ENCODE assay signal across 9 mouse cellular contexts in the genomic region with DNA sequence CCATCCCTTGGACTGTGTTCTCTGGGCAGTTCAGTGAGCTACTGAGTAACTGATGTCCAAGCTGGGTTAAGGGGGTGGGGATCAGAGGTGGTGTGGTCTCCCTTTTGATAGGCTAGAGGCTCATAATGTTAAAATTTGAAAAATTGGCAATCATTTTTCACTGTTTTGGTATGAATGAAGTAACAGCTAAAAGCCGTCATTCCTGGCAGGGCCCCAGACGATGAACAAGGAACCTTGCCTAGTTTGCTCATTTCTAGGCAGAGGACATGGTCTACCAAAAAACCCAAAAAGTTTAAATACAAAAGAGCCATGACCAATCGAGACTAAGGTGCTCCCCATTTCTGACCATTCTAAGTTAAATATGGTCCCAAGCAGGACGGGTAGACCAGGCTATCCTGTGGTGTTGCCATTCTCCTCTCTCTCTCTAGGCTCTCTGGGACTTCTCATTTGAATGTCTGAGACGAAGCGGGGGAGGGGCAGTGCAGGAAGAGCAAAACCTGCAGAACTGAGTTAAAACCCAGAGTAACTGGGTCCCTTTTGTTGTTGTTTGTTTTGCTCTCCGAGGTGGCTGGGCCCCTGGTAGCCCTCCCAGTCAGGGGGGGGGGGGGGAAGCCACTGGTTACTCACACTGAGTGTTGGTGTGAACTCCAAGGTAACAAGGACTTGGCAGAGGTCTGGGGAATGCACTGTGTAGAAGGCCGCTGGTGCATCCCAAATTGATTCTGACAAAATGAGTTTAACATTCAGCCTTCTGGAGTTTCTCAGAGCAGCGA.
A peak's percentile ranks its signal among the peaks of the same experiment; 100 is the strongest.
DNase-seq lines count a peak whose midpoint lies in the region; ATAC-seq and TF ChIP-seq lines count a peak whose summit lies in the region.
"Had no signal": no experiment of that assay in that cellular context is flagged by ENCODE, and none has a peak within 500 bp of the region (broad histone marks: within the 10 kb centered on the region; RNA-seq: fewer than 3 reads in every experiment).

No protein-coding gene starts in this region.

- H3K36me3 ChIP-seq in kidney, postnatal 0 days (ENCODE audit: insufficient read depth, low read length): 0 out of 2 replicates have a peak, but pooled peaks cover 4% of the 10 kb centered on the region
- no peaks in the 10 kb centered on the region for H3K36me3 ChIP-seq in midbrain, embryonic 13.5 days

- peak; percentile 55 for DNase-seq in adrenal gland, adult 2 months
- DNase-seq in adrenal gland, postnatal 4 days (ENCODE audit: low spot score in 2 of 2): no peak
- no peak for DNase-seq in kidney, postnatal 0 days (ENCODE audit: low spot score)
- no peak for DNase-seq in kidney, postnatal 36 days
- peak; percentile 44 to 56 for DNase-seq in adrenal gland, postnatal 36 days

- 0 out of 2 replicates have a peak, but pooled peaks have one; percentile 27 for ATAC-seq in kidney, postnatal 0 days (replicated peaks; ENCODE audit: low FRiP score, low read depth)
- peak; percentile 40; the same call in 1 of the 2 replicates for ATAC-seq in midbrain, embryonic 13.5 days
- ATAC-seq in erythroid progenitor cell, adult 5-6 weeks (replicated peaks; ENCODE audit: low FRiP score, poor library complexity, severe bottlenecking): no peak
- ATAC-seq in CD4-positive, CD25-positive, alpha-beta regulatory T cell, adult 4 months: no peak

- H3K4me1 ChIP-seq in kidney, postnatal 0 days (replicated peaks; ENCODE audit: insufficient read depth, low read length): peaks cover 10% of the 10 kb centered on the region; the same call in 1 of the 2 replicates
- H3K4me1 ChIP-seq in midbrain, embryonic 13.5 days (replicated peaks): peaks cover 20% of the 10 kb centered on the region

- H3K9ac ChIP-seq in kidney, postnatal 0 days (ENCODE audit: low read depth, low read length): no peak overlapping the region
- no peak overlapping the region for H3K9ac ChIP-seq in midbrain, embryonic 13.5 days (replicated peaks)

- WGBS in kidney, postnatal 0 days: 61% methylated on average over 9 of the region's 9 CpGs
- 43% methylated on average over 9 of the region's 9 CpGs for WGBS in midbrain, embryonic 13.5 days

- no peak overlapping the region for H3K4me3 ChIP-seq in kidney, postnatal 0 days (replicated peaks; ENCODE audit: low read depth, low read length)
- H3K4me3 ChIP-seq in midbrain, embryonic 13.5 days (replicated peaks): no peak overlapping the region

- TF ChIP-seq CTCF in kidney, postnatal 0 days (IDR thresholded peaks at IDR 0.05; ENCODE audit: low read depth): no peak

- no peak overlapping the region for H3K4me2 ChIP-seq in kidney, postnatal 0 days (ENCODE audit: low read length)
- no peak overlapping the region for H3K4me2 ChIP-seq in midbrain, embryonic 13.5 days (replicated peaks)

- H3K27me3 ChIP-seq in kidney, postnatal 0 days (ENCODE audit: insufficient read depth, low read length): no peaks in the 10 kb centered on the region
- no peaks in the 10 kb centered on the region for H3K27me3 ChIP-seq in midbrain, embryonic 13.5 days
- H3K27me3 ChIP-seq: Patski had no signal

- no peaks in the 10 kb centered on the region for H3K9me3 ChIP-seq in kidney, postnatal 0 days (replicated peaks; ENCODE audit: low read length)
- H3K9me3 ChIP-seq in midbrain, embryonic 13.5 days: no peaks in the 10 kb centered on the region

- no peak overlapping the region for H3K27ac ChIP-seq in kidney, postnatal 0 days
- H3K27ac ChIP-seq in midbrain, embryonic 13.5 days: no peak overlapping the region

Comparison
In these comparisons a context has a peak if more than half of its experiments do, and no peak if none do; other contexts are left out.
1. DNase-seq: peak in adrenal gland, adult 2 months (single experiment) and adrenal gland, postnatal 36 days (2 of 2); none in adrenal gland, postnatal 4 days (0 of 2), kidney, postnatal 0 days (single experiment) and kidney, postnatal 36 days (0 of 2).
2. ATAC-seq: peak in kidney, postnatal 0 days (single experiment) and midbrain, embryonic 13.5 days (single experiment); none in erythroid progenitor cell, adult 5-6 weeks (single experiment) and CD4-positive, CD25-positive, alpha-beta regulatory T cell, adult 4 months (single experiment).